Mouse (Mus musculus) embryo, embryonic 9.5 days (tissue): Measurements from ENCODE around the gene Rnf167.

ENCODE experiments used
- DNase-seq: peaks from one replicate; pipeline ENCODE4 v3.0.0-alpha.2; 2017; ENCODE audit errors: extremely low spot score

The Rnf167 gene

GRCm38 (mm10) chr11:70646691-70647650, at the start of gene Rnf167, which contains the start of gene Slc25a11:
Gene Rnf167 (plus strand): TSS chr11:70647235.
Gene Slc25a11 (minus strand): TSS chr11:70647479.
- peak; percentile 99 for DNase-seq

GRCm38 (mm10) chr11:70597301-70597700, 49.7 kb upstream of the Rnf167 start:
- DNase-seq, result no peak

- no peak for DNase-seq
Observed at GRCm38 (mm10) chr11:70598451-70598953, 48.5 kb upstream of the Rnf167 start.

GRCm38 (mm10) chr11:70605024-70605566, 41.9 kb upstream of the Rnf167 start:
- peak; percentile 66 for DNase-seq

- DNase-seq, result no peak
Observed at GRCm38 (mm10) chr11:70606717-70607116, 40.3 kb upstream of the Rnf167 start.

GRCm38 (mm10) chr11:70607611-70608010, 39.4 kb upstream of the Rnf167 start:
- no peak for DNase-seq

- DNase-seq, result no peak
Observed at GRCm38 (mm10) chr11:70608381-70609066, 38.5 kb upstream of the Rnf167 start.

- no peak for DNase-seq
Observed at GRCm38 (mm10) chr11:70610752-70611151, 36.3 kb upstream of the Rnf167 start.

GRCm38 (mm10) chr11:70612505-70612904, 34.5 kb upstream of the Rnf167 start:
- DNase-seq, result no peak

GRCm38 (mm10) chr11:70615074-70615473, 32.0 kb upstream of the Rnf167 start:
- peak; percentile 67 for DNase-seq

- DNase-seq, result no peak
Observed at GRCm38 (mm10) chr11:70615516-70616093, 31.4 kb upstream of the Rnf167 start, which contains the start of gene 4930544D05Rik. Gene 4930544D05Rik (plus strand): TSS chr11:70615848.

GRCm38 (mm10) chr11:70619101-70619500, 27.9 kb upstream of the Rnf167 start, which contains the start of gene Chrne:
Gene Chrne (minus strand): TSS chr11:70619216.
- no peak for DNase-seq

GRCm38 (mm10) chr11:70621972-70622814, 24.8 kb upstream of the Rnf167 start:
- DNase-seq, result no peak

GRCm38 (mm10) chr11:70623053-70623742, 23.8 kb upstream of the Rnf167 start:
- no peak for DNase-seq

GRCm38 (mm10) chr11:70625473-70625872, 21.6 kb upstream of the Rnf167 start:
- peak; percentile 57 for DNase-seq

GRCm38 (mm10) chr11:70626877-70627276, 20.2 kb upstream of the Rnf167 start:
- no peak for DNase-seq

GRCm38 (mm10) chr11:70628431-70628830, 18.6 kb upstream of the Rnf167 start:
- no peak for DNase-seq

GRCm38 (mm10) chr11:70629557-70629956, 17.5 kb upstream of the Rnf167 start:
- no peak for DNase-seq

GRCm38 (mm10) chr11:70630129-70630528, 16.9 kb upstream of the Rnf167 start:
- DNase-seq, result no peak

- no peak for DNase-seq
Observed at GRCm38 (mm10) chr11:70635601-70636000, 11.4 kb upstream of the Rnf167 start.
